In the genomic region with DNA sequence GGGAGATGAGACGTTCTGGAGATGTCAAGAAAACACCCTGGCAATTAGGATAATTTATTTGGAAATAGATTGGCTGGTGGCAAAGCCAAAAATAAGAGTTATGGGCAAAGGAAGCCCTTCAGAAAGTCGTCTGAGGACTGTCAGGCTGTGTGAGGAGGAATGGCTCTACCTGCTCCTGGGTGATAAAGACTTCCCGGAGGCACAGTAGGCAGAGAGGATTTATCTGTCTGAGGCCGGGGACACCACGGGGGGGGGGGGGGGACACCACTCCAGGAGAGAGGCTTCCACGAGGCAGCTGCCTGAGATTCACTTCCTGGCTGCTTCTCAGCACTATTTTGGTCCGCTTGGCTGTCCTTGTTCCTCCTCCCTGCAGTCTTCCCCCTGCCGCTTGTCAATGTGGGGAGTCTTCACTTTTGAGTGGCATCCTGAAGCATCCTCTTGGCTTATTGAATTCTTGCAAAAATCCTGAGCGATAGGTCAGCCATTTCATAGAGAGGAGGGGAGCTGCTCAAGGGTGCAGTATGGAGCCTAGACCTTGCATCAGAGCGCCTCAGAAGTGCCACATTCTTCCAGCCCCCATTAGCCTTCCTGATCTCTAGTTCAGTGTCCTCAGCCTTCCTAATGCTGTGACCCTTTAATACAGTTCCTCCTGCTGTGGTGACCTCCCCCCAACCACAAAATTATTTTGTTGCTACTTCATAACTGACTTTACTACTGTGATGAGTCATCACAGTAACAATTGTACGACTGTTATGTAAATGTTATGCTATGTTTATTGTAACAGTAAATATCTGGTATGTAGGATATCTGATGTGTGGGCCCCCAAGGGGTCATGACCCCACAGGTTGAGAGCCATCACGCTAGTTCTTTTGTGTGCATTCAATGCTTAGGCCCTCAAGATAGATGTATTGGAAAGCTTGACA, we compare ENCODE assay signal across 19 mouse cellular contexts. TPM values are rescaled to one million over a fixed set of nuclear protein-coding genes. Genes with fewer than 3 reads are reported as not detected.
DNase-seq lines count a peak whose midpoint lies in the region; ATAC-seq and TF ChIP-seq lines count a peak whose summit lies in the region.
"Had no signal": no experiment of that assay in that cellular context is flagged by ENCODE, and none has a peak within 500 bp of the region (broad histone marks: within the 10 kb centered on the region; RNA-seq: fewer than 3 reads in every experiment).

No protein-coding gene starts in this region.

- no peak overlapping the region for H3K27ac ChIP-seq in left cerebral cortex, adult 2 months
- H3K27ac ChIP-seq in liver, embryonic 12.5 days, result peak overlapping the region; percentile 28; the same call in 1 of the 2 replicates
- H3K27ac ChIP-seq in stomach, postnatal 0 days (replicated peaks), result 0 out of 2 replicates have a peak overlapping the region, but pooled peaks have one; percentile 24
- H3K27ac ChIP-seq: forebrain, embryonic 13.5 days; heart, embryonic 13.5 days; hindbrain, embryonic 13.5 days; layer of hippocampus, adult 2 months; lung, embryonic 15.5 days; midbrain, embryonic 13.5 days had no signal

- no peak for TF ChIP-seq CTCF in left cerebral cortex, adult 2 months (IDR thresholded peaks at IDR 0.05)
- no peak for TF ChIP-seq CTCF in stomach, postnatal 0 days (IDR thresholded peaks at IDR 0.05; ENCODE audit: low read depth)

- peak; percentile 78 for ATAC-seq in liver, embryonic 12.5 days
- ATAC-seq in stomach, postnatal 0 days (ENCODE audit: low FRiP score, low TSS enrichment), result no peak
- ATAC-seq: forebrain, embryonic 13.5 days; midbrain, embryonic 13.5 days; Patski had no signal

- H3K36me3 ChIP-seq in liver, embryonic 12.5 days, result no peaks in the 10 kb centered on the region
- no peaks in the 10 kb centered on the region for H3K36me3 ChIP-seq in stomach, postnatal 0 days (ENCODE audit: control insufficient read depth, insufficient read depth, low read length)
- H3K36me3 ChIP-seq: heart, embryonic 13.5 days; hindbrain, embryonic 13.5 days; lung, embryonic 15.5 days; midbrain, embryonic 13.5 days had no signal

- intact Hi-C loops in left cerebral cortex, postnatal 14 days (cut with DNase I), result no loop called here
- intact Hi-C loops in left cerebral cortex, adult 2 months (cut with DNase I), result no loop called here

- 19% methylated on average over 12 of the region's 12 CpGs for WGBS in liver, embryonic 12.5 days (ENCODE audit: insufficient replicate concordance)
- WGBS in stomach, postnatal 0 days, result 36% methylated on average over 10 of the region's 12 CpGs

- peak; percentile 42 to 47 for DNase-seq in cerebellum, postnatal 25 days
- DNase-seq in cerebellum, adult 18-20 months, result no peak
- DNase-seq in left cerebral cortex, postnatal 14 days (ENCODE audit: low spot score in 2 of 2), result peak; percentile 18 to 42
- DNase-seq in left cerebral cortex, adult 2 months (ENCODE audit: extremely low spot score in 1 of 2, low spot score in 2 of 2), result no peak
- DNase-seq in stomach, postnatal 0 days (ENCODE audit: low spot score), result no peak
- DNase-seq in spleen, postnatal 10 days (ENCODE audit: low spot score in 2 of 2), result no peak
- no peak for DNase-seq in embryo, embryonic 10.5 days (ENCODE audit: low spot score)
- DNase-seq: adrenal gland, adult 2 months; cerebellum, postnatal 10 days; kidney, adult 8-10 months; left cerebral cortex, postnatal 4 days had no signal

- TF ChIP-seq EP300 in stomach, postnatal 0 days (optimal IDR thresholded peaks at IDR 0.05), result no peak

- no peak overlapping the region; the same call in 1 of the 2 replicates for H3K9ac ChIP-seq in liver, embryonic 12.5 days
- no peak overlapping the region for H3K9ac ChIP-seq in stomach, postnatal 0 days (ENCODE audit: low read length)
- H3K9ac ChIP-seq: forebrain, embryonic 13.5 days; heart, embryonic 13.5 days; hindbrain, embryonic 13.5 days; lung, embryonic 15.5 days; midbrain, embryonic 13.5 days had no signal

- H3K4me3 ChIP-seq in left cerebral cortex, adult 2 months, result no peak overlapping the region
- no peak overlapping the region for H3K4me3 ChIP-seq in liver, embryonic 12.5 days
- H3K4me3 ChIP-seq in stomach, postnatal 0 days (ENCODE audit: low read depth, low read length), result no peak overlapping the region
- H3K4me3 ChIP-seq: forebrain, embryonic 13.5 days; heart, embryonic 13.5 days; hindbrain, embryonic 13.5 days; layer of hippocampus, adult 2 months; lung, embryonic 15.5 days; midbrain, embryonic 13.5 days had no signal

- no peaks in the 10 kb centered on the region for H3K9me3 ChIP-seq in liver, embryonic 12.5 days (replicated peaks)
- H3K9me3 ChIP-seq in stomach, postnatal 0 days (ENCODE audit: control insufficient read depth, low read length), result no peaks in the 10 kb centered on the region
- H3K9me3 ChIP-seq: forebrain, embryonic 13.5 days; heart, embryonic 13.5 days; hindbrain, embryonic 13.5 days; lung, embryonic 15.5 days; midbrain, embryonic 13.5 days had no signal

- peak overlapping the region; percentile 48 for H3K4me2 ChIP-seq in liver, embryonic 12.5 days
- H3K4me2 ChIP-seq in stomach, postnatal 0 days (replicated peaks; ENCODE audit: low read depth), result no peak overlapping the region
- H3K4me2 ChIP-seq: forebrain, embryonic 13.5 days; heart, embryonic 13.5 days; hindbrain, embryonic 13.5 days; lung, embryonic 15.5 days; midbrain, embryonic 13.5 days had no signal

- peaks cover 87% of the 10 kb centered on the region for H3K4me1 ChIP-seq in liver, embryonic 12.5 days
- H3K4me1 ChIP-seq in stomach, postnatal 0 days (replicated peaks; ENCODE audit: control insufficient read depth, insufficient read depth), result peaks cover 2% of the 10 kb centered on the region; the same call in 1 of the 2 replicates

- peaks cover 16% of the 10 kb centered on the region; the same call in 1 of the 2 replicates for H3K27me3 ChIP-seq in liver, embryonic 12.5 days (replicated peaks)
- H3K27me3 ChIP-seq in stomach, postnatal 0 days (ENCODE audit: control insufficient read depth, insufficient read depth, low read length), result no peaks in the 10 kb centered on the region
- H3K27me3 ChIP-seq: forebrain, embryonic 13.5 days; heart, embryonic 13.5 days; lung, embryonic 15.5 days; midbrain, embryonic 13.5 days; Patski had no signal

RNA-seq across cellular contexts. Expression of a gene that starts 14.5 kb away (rescaled TPM):
- 1 to 10 TPM; 4.3 to 4.5 TPM for total RNA-seq in left cerebral cortex, postnatal 14 days (2021)
- total RNA-seq in left cerebral cortex, adult 2 months (2021), result 1 to 10 TPM; 2.9 to 3.4 TPM
- 33.1 and 36.4 TPM in 2 replicates for polyA plus RNA-seq in liver, embryonic 12.5 days (2016; fragmentation: Nextera tagmentation; extraction: Ambion mirVana)
- polyA plus RNA-seq in stomach, postnatal 0 days (2015; fragmentation: Nextera tagmentation; extraction: Ambion mirVana), result 4.7 and 5.1 TPM in 2 replicates

Comparison
In these comparisons a context has a peak if more than half of its experiments do, and no peak if none do; other contexts are left out.
1. DNase-seq: peak in cerebellum, postnatal 25 days (2 of 2) and left cerebral cortex, postnatal 14 days (2 of 2); none in cerebellum, adult 18-20 months (0 of 2), left cerebral cortex, adult 2 months (0 of 2), stomach, postnatal 0 days (single experiment), spleen, postnatal 10 days (0 of 2) and embryo, embryonic 10.5 days (single experiment).